Mouse (Mus musculus): ENCODE data around the gene Gm20908. TPM values are rescaled to one million over a fixed set of nuclear protein-coding genes. Genes with fewer than 3 reads are reported as not detected.

Gm20908 gene
- polyA plus RNA-seq (2012; rRNA removed): not detected in 2 replicates

GRCm38 (mm10) chrY:64472966-64473365, at the start of gene Gm20908:
TSS of gene Gm20908 (plus strand) at chrY:64473266.

